Mouse (Mus musculus): Measurements from ENCODE around the gene Tmed9.
"Not testable (repeated sequence)": the region's sequence is repeated elsewhere in the genome, so short reads cannot be mapped to it uniquely, and the experiment has no call there.

Gene Tmed9

GRCm38 (mm10) chr13:55568524-55568923, 5.0 kb upstream of the Tmed9 start:
- not testable (repeated sequence) for DNase-seq

GRCm38 (mm10) chr13:55569726-55570285, 3.7 kb upstream of the Tmed9 start:
- no peak for DNase-seq

- peak; percentile 26 for DNase-seq
These were observed 3.1 kb upstream of the Tmed9 start for GRCm38 (mm10) chr13:55570286-55570973.

- DNase-seq = peak; percentile 96
These were observed 2.3 kb upstream of the Tmed9 start, which contains the start of gene Fam193b for GRCm38 (mm10) chr13:55571027-55571751. TSS of gene Fam193b (minus strand) at chr13:55571120.

GRCm38 (mm10) chr13:55571977-55572376, 1.6 kb upstream of the Tmed9 start:
- DNase-seq = no peak

- no peak for DNase-seq
These were observed 789 bp downstream of the Tmed9 start for GRCm38 (mm10) chr13:55574321-55574720.

- no peak for DNase-seq
These were observed 2.4 kb downstream of the Tmed9 start for GRCm38 (mm10) chr13:55575932-55576331.

- DNase-seq = not testable (repeated sequence)
These were observed 3.3 kb downstream of the Tmed9 start for GRCm38 (mm10) chr13:55576872-55577271.

GRCm38 (mm10) chr13:55578086-55578485, 4.6 kb downstream of the Tmed9 start:
- DNase-seq = no peak

GRCm38 (mm10) chr13:55591961-55592490, 18.5 kb downstream of the Tmed9 start:
- peak; percentile 36 for DNase-seq

GRCm38 (mm10) chr13:55592512-55593253, 19.2 kb downstream of the Tmed9 start:
- peak; percentile 97 for DNase-seq

- DNase-seq = no peak
These were observed 19.8 kb downstream of the Tmed9 start for GRCm38 (mm10) chr13:55593254-55593747.

- no peak for DNase-seq
These were observed 21.8 kb downstream of the Tmed9 start for GRCm38 (mm10) chr13:55595375-55595774.

GRCm38 (mm10) chr13:55596802-55597201, 23.3 kb downstream of the Tmed9 start:
- no peak for DNase-seq

- peak; percentile 89 for DNase-seq
These were observed 26.3 kb downstream of the Tmed9 start, which contains the start of gene B4galt7 for GRCm38 (mm10) chr13:55599566-55600540. TSS of gene B4galt7 (plus strand) at chr13:55599896.

GRCm38 (mm10) chr13:55600657-55601056, 27.1 kb downstream of the Tmed9 start:
- peak; percentile 21 for DNase-seq

- DNase-seq = peak; percentile 83
These were observed 28.1 kb downstream of the Tmed9 start for GRCm38 (mm10) chr13:55601611-55602010.

- DNase-seq = no peak
These were observed 31.1 kb downstream of the Tmed9 start for GRCm38 (mm10) chr13:55604606-55605005.

- no peak for DNase-seq
These were observed 33.5 kb downstream of the Tmed9 start for GRCm38 (mm10) chr13:55606899-55607623.

- DNase-seq = no peak
These were observed 34.1 kb downstream of the Tmed9 start for GRCm38 (mm10) chr13:55607624-55608006.

GRCm38 (mm10) chr13:55611996-55612395, 38.5 kb downstream of the Tmed9 start:
- no peak for DNase-seq
